Mouse (Mus musculus) kidney, adult 8-10 months (tissue): ENCODE data around the gene Crabp2.
A peak's percentile ranks its signal among the peaks of the same experiment; 100 is the strongest.

ENCODE experiments used
- DNase-seq, 2 experiments: peaks; one replicate each; pipeline ENCODE4 v3.0.0; 2022

Crabp2 gene

GRCm38 (mm10) chr3:87959371-87959770, 10.9 kb downstream of the Crabp2 start:
- DNase-seq: no peak

DNA sequence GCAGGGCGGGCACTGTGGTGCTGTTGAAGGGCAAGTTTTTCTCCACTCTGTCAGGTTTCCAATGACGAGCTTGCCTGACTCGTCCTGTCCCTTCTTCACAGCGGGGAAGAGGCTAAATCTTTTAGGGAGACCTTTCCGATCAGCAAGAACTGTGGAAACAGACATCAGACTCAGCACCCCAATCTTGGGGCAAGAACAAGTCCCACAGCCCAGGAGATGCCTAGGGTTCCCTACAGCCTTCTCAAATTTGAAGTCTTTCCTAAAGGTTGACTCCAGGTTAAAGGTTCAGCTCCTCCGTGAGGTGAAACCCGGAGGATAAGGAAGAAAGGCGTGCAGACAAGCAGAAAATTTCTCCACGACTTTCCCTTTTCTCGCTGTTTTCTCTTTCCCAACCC, 11.7 kb downstream of the Crabp2 start:
- DNase-seq: no peak

GRCm38 (mm10) chr3:87960586-87961191, 12.2 kb downstream of the Crabp2 start:
- DNase-seq: peak; percentile 83 to 87

DNA sequence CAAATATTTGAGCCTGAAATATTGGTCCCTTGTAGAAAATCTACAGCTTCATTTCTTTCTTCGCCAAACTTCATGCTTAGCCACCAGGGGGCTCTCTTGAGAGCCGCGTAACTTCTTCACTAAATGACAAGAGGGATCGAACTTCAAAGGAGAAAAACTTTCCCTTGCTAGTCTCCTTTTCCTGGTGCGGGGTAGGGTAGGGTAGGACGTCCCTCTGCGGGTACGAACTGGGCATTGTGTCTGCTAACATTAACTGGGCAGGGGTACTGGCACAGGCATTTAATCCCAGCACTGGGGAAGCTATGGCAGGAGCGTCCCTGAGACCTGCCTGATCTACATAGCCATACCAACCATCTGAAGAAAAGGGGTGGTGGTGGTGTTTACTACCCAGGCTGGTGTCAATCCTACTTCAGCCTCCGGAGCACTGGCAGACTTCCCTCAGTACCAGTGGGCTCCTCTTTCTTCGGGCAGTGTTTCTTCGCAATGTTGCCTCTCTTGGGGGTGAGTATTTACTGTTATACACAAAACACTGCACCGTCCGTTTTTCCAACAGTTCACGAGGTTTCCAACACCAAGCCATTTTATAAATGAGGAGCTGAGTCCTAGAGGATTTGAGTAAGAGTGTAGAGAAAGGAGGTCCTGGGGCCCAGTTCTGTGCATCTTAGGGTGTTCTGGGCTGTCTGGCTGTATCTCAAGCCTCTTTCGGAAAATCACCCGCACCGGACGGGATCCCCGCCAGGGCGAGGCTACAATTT, 21.9 kb downstream of the Crabp2 start:
- DNase-seq: peak; percentile 37 to 67

DNA sequence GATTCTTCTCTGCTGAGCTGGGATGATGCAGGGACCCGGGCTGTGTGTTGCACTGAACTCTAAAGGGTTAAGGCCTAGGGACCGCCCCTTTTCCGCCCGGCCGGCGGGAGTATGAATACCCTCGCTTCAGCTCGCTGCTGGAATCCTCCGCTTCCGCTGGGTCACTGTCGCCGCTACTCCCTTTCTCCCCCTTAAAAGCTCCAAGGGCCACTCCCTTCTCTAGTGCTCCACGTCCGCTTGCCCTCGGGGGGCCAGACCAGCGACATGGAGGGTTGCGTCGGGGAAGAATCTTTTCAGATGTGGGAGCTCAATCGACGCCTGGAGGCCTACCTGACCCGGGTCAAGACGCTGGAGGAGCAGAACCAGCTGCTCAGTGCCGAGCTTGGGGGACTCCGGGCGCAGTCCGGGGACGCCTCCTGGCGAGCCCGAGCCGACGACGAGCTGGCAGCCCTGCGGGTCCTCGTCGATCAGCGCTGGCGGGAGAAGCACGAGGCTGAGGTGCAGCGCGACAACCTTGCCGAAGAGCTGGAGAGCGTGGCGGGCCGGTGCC, 22.5 kb downstream of the Crabp2 start, which contains the start of gene Nes:
Gene Nes, plus strand, starts transcription at position 140 of the 550 bp plus-strand sequence.
- peak; percentile 41 to 63 for DNase-seq

- DNase-seq: no peak
Measured at GRCm38 (mm10) chr3:87971489-87972202, 23.2 kb downstream of the Crabp2 start.

DNA sequence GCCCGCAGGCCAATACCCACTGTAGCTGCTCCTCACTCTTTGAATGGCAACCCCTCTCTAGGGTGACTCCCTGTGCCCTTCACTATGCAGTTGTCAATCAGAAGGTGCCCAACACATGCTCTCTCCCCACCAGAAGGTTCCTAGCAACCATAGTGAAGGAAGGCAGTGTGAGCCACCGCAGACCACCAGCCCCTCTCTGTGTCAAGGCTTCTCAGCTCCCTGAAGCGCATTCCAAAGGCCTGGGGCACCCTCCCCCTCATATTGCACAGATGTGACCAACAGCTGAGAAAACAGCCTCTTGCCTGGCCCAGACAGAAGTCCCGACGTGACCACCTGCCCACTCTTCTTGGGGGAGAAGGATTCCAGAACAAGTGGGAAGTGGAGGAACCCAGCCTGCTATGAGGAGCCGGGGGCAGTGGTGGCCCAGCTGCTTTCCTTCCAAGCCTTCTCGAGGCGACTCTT, 23.8 kb downstream of the Crabp2 start:
- no peak for DNase-seq

DNA sequence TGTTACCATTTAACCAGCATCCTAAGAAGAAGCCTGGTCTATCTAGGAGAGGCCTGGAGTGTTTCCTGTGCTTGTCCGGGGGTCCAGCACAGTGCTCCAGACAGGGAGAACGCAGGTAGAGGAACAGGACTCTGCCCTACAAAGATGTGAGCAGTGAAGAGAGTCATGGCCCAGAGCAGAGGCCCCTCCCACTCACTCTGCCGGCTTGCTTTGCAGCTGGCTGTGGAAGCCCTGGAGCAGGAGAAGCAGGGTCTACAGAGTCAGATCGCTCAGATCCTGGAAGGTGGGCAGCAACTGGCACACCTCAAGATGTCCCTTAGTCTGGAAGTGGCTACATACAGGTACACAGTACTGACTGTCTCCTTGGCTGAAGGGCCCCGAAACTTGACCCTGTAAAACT, 24.3 kb downstream of the Crabp2 start:
- no peak for DNase-seq

- DNase-seq: no peak
Measured at GRCm38 (mm10) chr3:87973593-87974380, 25.3 kb downstream of the Crabp2 start.

DNA sequence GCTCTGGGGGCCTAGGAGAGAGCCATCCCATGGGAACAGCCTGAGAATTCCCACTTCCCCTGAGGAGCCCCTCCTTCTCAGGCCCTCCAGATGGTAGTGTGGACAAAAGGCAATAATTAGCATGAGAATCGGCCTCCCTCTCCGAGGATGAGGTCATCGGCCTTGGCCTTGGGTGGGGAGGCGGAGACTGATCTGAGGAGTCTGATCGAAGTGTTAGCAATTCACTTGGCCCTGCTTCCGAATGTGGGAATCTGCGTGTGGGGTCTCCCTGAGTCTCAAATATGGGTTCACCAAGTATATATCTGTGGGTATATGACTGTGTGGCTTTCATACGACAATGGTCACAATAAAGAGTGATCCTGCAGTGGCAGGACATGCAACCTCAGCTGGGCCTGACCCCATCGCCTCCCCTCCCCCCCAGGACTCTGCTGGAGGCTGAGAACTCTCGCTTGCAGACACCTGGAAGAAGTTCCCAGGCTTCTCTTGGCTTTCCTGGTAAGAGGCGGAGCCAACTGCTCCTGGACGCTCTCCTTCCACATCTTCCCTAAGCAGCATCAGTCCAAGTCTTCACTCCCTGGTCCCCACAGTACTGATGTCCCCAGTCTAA, 26.0 kb downstream of the Crabp2 start:
- DNase-seq: no peak

- DNase-seq: no peak
Measured at GRCm38 (mm10) chr3:87979493-87979892, 31.0 kb downstream of the Crabp2 start.

- DNase-seq: no peak
Measured at GRCm38 (mm10) chr3:87980085-87980484, 31.6 kb downstream of the Crabp2 start.

- no peak for DNase-seq
Measured at GRCm38 (mm10) chr3:87980728-87981127, 32.3 kb downstream of the Crabp2 start.

DNA sequence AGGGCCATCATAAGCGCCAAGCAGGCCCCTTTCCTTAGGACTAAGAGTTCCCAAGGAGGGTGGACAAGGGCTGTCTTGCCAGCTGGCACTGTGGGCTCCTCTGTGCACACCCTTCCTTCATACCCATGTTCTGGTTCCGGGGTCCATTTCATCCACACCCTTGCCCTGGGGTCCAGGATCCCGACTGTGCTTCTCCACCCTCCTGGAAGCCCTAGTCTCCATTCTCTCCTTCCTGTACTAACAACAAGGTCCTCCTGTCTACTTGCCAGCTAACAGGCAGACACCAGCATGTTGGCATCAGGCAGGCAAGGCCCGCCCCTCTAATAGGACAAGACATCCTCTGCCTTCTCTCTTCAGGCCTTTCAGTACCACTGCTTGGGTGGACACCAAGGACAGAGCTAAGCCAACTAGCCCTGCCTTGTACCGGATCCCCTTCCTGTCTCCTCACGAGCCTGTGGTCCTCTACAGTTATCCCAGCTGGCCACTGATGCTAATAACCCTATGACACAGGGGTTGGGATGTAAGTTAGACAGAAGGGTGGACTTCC, 32.8 kb downstream of the Crabp2 start:
- no peak for DNase-seq

- peak; percentile 52 to 65 for DNase-seq
Measured at GRCm38 (mm10) chr3:87981894-87982835, 33.7 kb downstream of the Crabp2 start.

GRCm38 (mm10) chr3:87982836-87983601, 34.6 kb downstream of the Crabp2 start:
- DNase-seq: peak; percentile 52 to 70

DNA sequence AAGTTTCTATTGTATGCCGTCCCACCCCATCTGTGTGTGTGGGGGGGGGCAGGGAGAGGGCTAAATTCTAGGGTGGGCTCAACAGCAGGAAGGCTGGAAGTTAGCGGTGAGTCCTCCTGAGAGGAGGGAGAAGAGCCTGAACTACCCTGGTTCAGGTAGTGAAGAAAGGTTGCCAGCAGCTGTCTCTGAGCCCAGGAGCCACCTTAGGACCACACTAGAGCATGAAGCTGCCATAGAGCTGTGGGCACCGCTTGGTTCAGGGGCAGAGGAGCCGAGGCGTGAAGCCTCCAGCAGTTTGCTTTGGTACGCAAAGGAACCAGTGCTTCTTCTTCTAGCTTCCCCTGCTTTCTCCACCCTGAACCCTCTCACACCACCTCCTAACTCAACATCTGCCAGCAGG, 35.2 kb downstream of the Crabp2 start:
- DNase-seq: no peak

DNA sequence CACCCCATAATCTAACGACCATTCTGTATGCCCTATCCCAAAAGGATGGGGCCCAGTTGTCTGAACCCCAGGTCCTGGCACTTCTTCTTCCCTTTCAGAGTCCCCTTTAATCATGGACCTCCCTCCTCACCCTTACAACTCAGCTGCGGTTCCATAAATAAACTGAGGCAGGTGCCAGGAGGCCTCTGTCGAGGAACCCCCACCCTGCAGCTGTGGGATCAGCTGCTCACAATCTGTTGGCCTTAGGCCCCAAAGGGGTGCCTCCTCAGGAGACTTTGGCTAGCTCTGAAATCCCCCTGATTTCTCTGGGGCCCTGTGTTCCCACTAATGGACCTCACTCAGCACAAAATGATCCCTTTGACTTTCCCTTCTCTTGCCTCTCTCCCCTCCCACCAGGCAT, 35.6 kb downstream of the Crabp2 start:
- no peak for DNase-seq

GRCm38 (mm10) chr3:87985505-87986320, 37.2 kb downstream of the Crabp2 start:
- no peak for DNase-seq
